In the genomic region with DNA sequence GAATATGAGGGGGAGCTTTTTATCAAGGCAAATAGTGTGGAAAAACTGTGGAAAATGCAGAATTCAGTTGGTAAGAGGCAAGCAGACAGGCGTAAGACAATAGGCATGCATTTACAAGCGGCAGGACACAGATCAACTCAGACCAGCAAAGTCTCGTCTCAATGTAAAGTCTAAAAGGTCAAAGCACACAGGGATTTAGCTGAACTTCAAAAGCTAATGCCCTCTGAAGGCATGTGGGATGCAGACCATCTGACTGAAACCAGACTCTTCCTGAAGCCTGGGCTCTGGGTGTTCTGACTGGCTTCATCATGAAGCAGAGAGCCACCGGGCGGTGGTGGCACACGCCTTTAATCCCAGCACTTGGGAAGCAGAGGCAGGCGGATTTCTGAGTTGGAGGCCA, we compare ENCODE assay signal across 18 mouse cellular contexts. TPM values are rescaled to one million over a fixed set of nuclear protein-coding genes. Genes with fewer than 3 reads are reported as not detected.
DNase-seq lines count a peak whose midpoint lies in the region; ATAC-seq and TF ChIP-seq lines count a peak whose summit lies in the region.
"Had no signal": no experiment of that assay in that cellular context is flagged by ENCODE, and none has a peak within 500 bp of the region (broad histone marks: within the 10 kb centered on the region; RNA-seq: fewer than 3 reads in every experiment).

No protein-coding gene starts in this region.

- peaks cover 11% of the 10 kb centered on the region; the same call in 1 of the 2 replicates for H3K36me3 ChIP-seq in heart, postnatal 0 days (replicated peaks; ENCODE audit: control insufficient read depth, insufficient read depth, low read length)
- no peaks in the 10 kb centered on the region for H3K36me3 ChIP-seq in lung, embryonic 15.5 days
- H3K36me3 ChIP-seq in stomach, embryonic 16.5 days (ENCODE audit: control insufficient read depth, insufficient read depth, low read length) = no peaks in the 10 kb centered on the region

- H3K4me2 ChIP-seq in heart, postnatal 0 days (ENCODE audit: low read depth, low read length) = no peak overlapping the region
- no peak overlapping the region for H3K4me2 ChIP-seq in lung, embryonic 15.5 days
- no peak overlapping the region for H3K4me2 ChIP-seq in stomach, embryonic 16.5 days (ENCODE audit: low read depth, low read length)
- H3K4me2 ChIP-seq: embryonic facial prominence, embryonic 12.5 days; forebrain, embryonic 15.5 days; heart, embryonic 12.5 days; hindbrain, embryonic 14.5 days had no signal

- WGBS in heart, postnatal 0 days = 89% methylated on average over 7 of the region's 7 CpGs
- 79% methylated on average over 7 of the region's 7 CpGs for WGBS in lung, embryonic 15.5 days
- WGBS in stomach, embryonic 16.5 days = 80% methylated on average over 7 of the region's 7 CpGs

- no peak for TF ChIP-seq EP300 in heart, postnatal 0 days (IDR thresholded peaks at IDR 0.05; ENCODE audit: low read depth)

- no peak overlapping the region for H3K9ac ChIP-seq in heart, postnatal 0 days (replicated peaks; ENCODE audit: low read depth, low read length)
- H3K9ac ChIP-seq in lung, embryonic 15.5 days = no peak overlapping the region
- H3K9ac ChIP-seq in stomach, embryonic 16.5 days (ENCODE audit: low read length) = no peak overlapping the region
- H3K9ac ChIP-seq: embryonic facial prominence, embryonic 12.5 days; forebrain, embryonic 15.5 days; heart, embryonic 12.5 days; hindbrain, embryonic 14.5 days had no signal

- no peak for ATAC-seq in heart, postnatal 0 days (ENCODE audit: insufficient read depth, low read depth)
- ATAC-seq in lung, embryonic 15.5 days (ENCODE audit: borderline replicate concordance, extremely low read depth, low FRiP score, low TSS enrichment) = no peak
- ATAC-seq in stomach, embryonic 16.5 days (ENCODE audit: insufficient read depth, low FRiP score) = no peak
- no peak for ATAC-seq in megakaryocyte, adult 5-6 weeks (ENCODE audit: poor library complexity, severe bottlenecking)
- ATAC-seq: forebrain, embryonic 15.5 days had no signal

- DNase-seq in heart, postnatal 0 days (ENCODE audit: low spot score) = no peak
- DNase-seq in heart, postnatal 4 days = no peak
- no peak for DNase-seq in lung, postnatal 36 days
- DNase-seq in R1 (ENCODE audit: low read depth, low spot score) = peak; percentile 32
- DNase-seq: cerebellum, adult 11 months; cerebellum, adult 9-10 months; cerebellum, postnatal 25 days; gastrocnemius, postnatal 10 days; heart, adult 18-20 months had no signal

- TF ChIP-seq CTCF in heart, postnatal 0 days (IDR thresholded peaks at IDR 0.05; ENCODE audit: low read depth) = no peak

- H3K4me3 ChIP-seq in heart, postnatal 0 days (ENCODE audit: low read depth, low read length) = no peak overlapping the region
- no peak overlapping the region for H3K4me3 ChIP-seq in lung, embryonic 15.5 days
- no peak overlapping the region for H3K4me3 ChIP-seq in stomach, embryonic 16.5 days (replicated peaks; ENCODE audit: low read length)
- H3K4me3 ChIP-seq: embryonic facial prominence, embryonic 12.5 days; forebrain, embryonic 15.5 days; heart, embryonic 12.5 days; hindbrain, embryonic 10.5 days had no signal

- peaks cover 19% of the 10 kb centered on the region for H3K4me1 ChIP-seq in heart, postnatal 0 days (ENCODE audit: control insufficient read depth, insufficient read depth)
- no peaks in the 10 kb centered on the region for H3K4me1 ChIP-seq in lung, embryonic 15.5 days
- no peaks in the 10 kb centered on the region for H3K4me1 ChIP-seq in stomach, embryonic 16.5 days (ENCODE audit: control insufficient read depth, insufficient read depth, low read length)
- H3K4me1 ChIP-seq: embryonic facial prominence, embryonic 12.5 days; hindbrain, embryonic 10.5 days had no signal

- no peaks in the 10 kb centered on the region for H3K9me3 ChIP-seq in heart, postnatal 0 days (replicated peaks; ENCODE audit: control insufficient read depth, low read length)
- H3K9me3 ChIP-seq in lung, embryonic 15.5 days = no peaks in the 10 kb centered on the region
- no peaks in the 10 kb centered on the region for H3K9me3 ChIP-seq in stomach, embryonic 16.5 days (replicated peaks; ENCODE audit: control insufficient read depth, low read length)
- H3K9me3 ChIP-seq: embryonic facial prominence, embryonic 12.5 days; forebrain, embryonic 15.5 days; heart, embryonic 12.5 days; hindbrain, embryonic 10.5 days had no signal

- H3K27me3 ChIP-seq in heart, postnatal 0 days (ENCODE audit: control insufficient read depth, insufficient read depth, low read length) = no peaks in the 10 kb centered on the region
- no peaks in the 10 kb centered on the region for H3K27me3 ChIP-seq in lung, embryonic 15.5 days
- no peaks in the 10 kb centered on the region for H3K27me3 ChIP-seq in stomach, embryonic 16.5 days (ENCODE audit: control insufficient read depth, insufficient read depth, low read length)
- H3K27me3 ChIP-seq: CH12.LX; embryonic facial prominence, embryonic 12.5 days; forebrain, embryonic 15.5 days; heart, embryonic 12.5 days had no signal

- peak overlapping the region; percentile 19; the same call in 1 of the 2 replicates for H3K27ac ChIP-seq in heart, postnatal 0 days (ENCODE audit: low read depth)
- H3K27ac ChIP-seq in lung, embryonic 15.5 days = peak overlapping the region; percentile 56
- peak overlapping the region; percentile 62 for H3K27ac ChIP-seq in stomach, embryonic 16.5 days (ENCODE audit: low read length)
- H3K27ac ChIP-seq: embryonic facial prominence, embryonic 12.5 days; forebrain, embryonic 15.5 days; hindbrain, embryonic 10.5 days; hindbrain, embryonic 14.5 days had no signal

RNA-seq across cellular contexts. Expression of gene Zmat3, which starts 27.6 kb away (rescaled TPM):
- total RNA-seq in heart, postnatal 0 days (2014; rRNA removed; ENCODE audit: low replicate concordance) = 3.5 and 3.6 TPM in 2 replicates
- 1.7 and 1.9 TPM in 2 replicates for polyA plus RNA-seq in heart, postnatal 0 days (2015; fragmentation: Nextera tagmentation; extraction: Ambion mirVana)
- total RNA-seq in heart, postnatal 4 days (2021) = 10 to 100 TPM; 13.8 to 14.1 TPM
- polyA plus RNA-seq in lung, embryonic 15.5 days (2015; fragmentation: Nextera tagmentation; extraction: Ambion mirVana) = 3.2 and 3.5 TPM in 2 replicates
- polyA plus RNA-seq in stomach, embryonic 16.5 days (2015; fragmentation: Nextera tagmentation; extraction: Ambion mirVana) = 5.7 and 6.4 TPM in 2 replicates
- total RNA-seq in megakaryocyte, adult 5-6 weeks (2015) = 2.3 and 2.4 TPM in 2 replicates
- total RNA-seq in megakaryocyte, adult 5-6 weeks (2017) = 0.53 and 0.77 TPM in 2 replicates

RNA-seq across cellular contexts. Expression of gene Pik3ca, which starts 59.2 kb away (rescaled TPM):
- total RNA-seq in heart, postnatal 0 days (2014; rRNA removed; ENCODE audit: low replicate concordance) = 19.2 and 20.4 TPM in 2 replicates
- 6.7 and 7.7 TPM in 2 replicates for polyA plus RNA-seq in heart, postnatal 0 days (2015; fragmentation: Nextera tagmentation; extraction: Ambion mirVana)
- 10 to 100 TPM; 42.0 to 44.3 TPM for total RNA-seq in heart, postnatal 4 days (2021)
- polyA plus RNA-seq in lung, embryonic 15.5 days (2015; fragmentation: Nextera tagmentation; extraction: Ambion mirVana) = 10.5 and 10.9 TPM in 2 replicates
- polyA plus RNA-seq in stomach, embryonic 16.5 days (2015; fragmentation: Nextera tagmentation; extraction: Ambion mirVana) = 7.3 and 8.2 TPM in 2 replicates
- 23.5 and 25.0 TPM in 2 replicates for total RNA-seq in megakaryocyte, adult 5-6 weeks (2015)
- total RNA-seq in megakaryocyte, adult 5-6 weeks (2017) = 31.1 and 32.4 TPM in 2 replicates
